Mouse (Mus musculus): Measurements from ENCODE around the gene Rp9. TPM values are rescaled to one million over a fixed set of nuclear protein-coding genes. Genes with fewer than 3 reads are reported as not detected.

Rp9 gene
- 37.6 and 46.1 TPM in 2 replicates for total RNA-seq (2021)
- long read RNA-seq, experiment 1, transcript Rp9-201 (6 exons, 1,134 nt): major isoform, 46 of 53 reads
- long read RNA-seq, experiment 1, partial matches to known transcripts: 7 of 53 reads
- long read RNA-seq, experiment 1, other reads (novel, unspliced or antisense): 0 of 53 reads
- long read RNA-seq, experiment 2, transcript Rp9-201 (6 exons, 1,134 nt): major isoform, 23 of 32 reads
- long read RNA-seq, experiment 2, partial matches to known transcripts: 7 of 32 reads
- long read RNA-seq, experiment 2, other reads (novel, unspliced or antisense): 1 of 32 reads

- DNase-seq: no peak
These were observed at the start of gene Rp9 for GRCm38 (mm10) chr9:22469643-22470042. Gene Rp9, minus strand, starts transcription at chr9:22469743.

DNA sequence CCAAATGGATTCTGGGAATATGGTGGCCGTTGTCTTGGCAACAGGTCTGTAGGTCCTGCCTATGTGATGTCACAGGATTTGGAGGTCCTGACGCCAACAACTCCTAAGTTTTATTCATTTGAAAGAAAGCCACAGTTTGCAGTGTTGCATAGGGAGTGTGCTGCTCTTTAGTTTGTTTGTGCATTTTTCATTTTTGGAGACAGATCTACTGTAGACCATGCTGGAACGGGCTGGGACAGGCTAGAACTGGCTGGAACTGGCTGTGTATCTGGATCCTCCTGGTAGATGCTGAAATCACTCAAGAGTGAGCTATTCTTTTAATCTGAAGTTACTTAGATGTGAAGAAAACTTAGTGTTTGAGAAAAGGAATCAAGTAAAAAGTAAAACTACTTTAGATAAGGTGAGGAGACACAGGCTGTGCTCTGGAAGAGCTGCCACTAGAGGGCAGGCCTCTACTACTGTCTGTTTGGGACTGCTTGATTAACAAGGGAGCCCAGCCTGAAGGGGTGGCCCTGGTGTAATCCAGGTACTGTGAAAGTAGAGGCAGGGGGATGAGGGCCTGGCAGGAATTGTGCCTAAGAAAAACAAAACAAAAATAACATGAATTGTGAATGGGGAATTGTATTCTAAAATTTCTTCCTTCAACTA is 49.0 kb upstream of the Rp9 start:
- DNase-seq: peak; percentile 55

GRCm38 (mm10) chr9:22515076-22515475 is 45.5 kb upstream of the Rp9 start:
- DNase-seq: no peak

DNA sequence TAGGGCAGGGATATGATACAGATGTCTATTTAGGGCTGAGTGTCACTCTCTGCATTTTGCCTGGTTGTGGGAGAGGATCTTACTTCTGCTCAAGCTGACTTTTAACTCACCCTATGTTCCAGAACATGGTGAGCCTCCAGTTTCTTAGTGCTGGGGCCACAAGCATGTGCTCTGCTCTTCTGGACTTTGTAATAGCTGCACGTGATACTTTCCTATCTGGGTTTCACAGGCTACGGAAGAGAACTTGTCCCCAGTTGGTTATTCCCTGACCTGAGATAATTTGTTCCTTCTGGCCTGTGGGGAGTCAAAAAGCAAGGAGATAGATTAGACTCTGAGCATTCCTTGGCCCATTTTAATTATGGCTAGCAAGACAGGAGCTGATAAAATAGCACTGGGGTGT is 36.0 kb upstream of the Rp9 start:
- no peak for DNase-seq

- DNase-seq: no peak
These were observed 34.0 kb upstream of the Rp9 start for GRCm38 (mm10) chr9:22503581-22503980.

DNA sequence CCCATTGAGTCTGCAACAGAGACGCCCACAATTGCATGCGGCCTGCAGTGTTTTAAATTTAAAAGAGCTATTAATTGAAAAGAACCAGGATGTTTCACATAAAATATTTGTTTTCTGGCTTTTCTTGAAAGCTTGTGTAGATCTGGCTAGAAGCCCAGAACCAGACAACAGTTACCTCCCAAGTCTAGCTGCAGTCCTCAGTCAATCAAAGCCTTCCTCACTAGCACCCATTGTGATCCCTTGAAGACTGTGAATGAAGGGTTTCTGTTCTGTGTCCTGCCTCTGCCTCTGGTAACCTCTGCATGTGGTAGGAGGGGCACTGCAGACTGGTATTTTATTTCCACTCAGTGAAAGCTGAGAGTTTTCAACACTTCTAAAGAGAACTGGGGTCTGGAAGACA is 33.4 kb upstream of the Rp9 start:
- no peak for DNase-seq

DNA sequence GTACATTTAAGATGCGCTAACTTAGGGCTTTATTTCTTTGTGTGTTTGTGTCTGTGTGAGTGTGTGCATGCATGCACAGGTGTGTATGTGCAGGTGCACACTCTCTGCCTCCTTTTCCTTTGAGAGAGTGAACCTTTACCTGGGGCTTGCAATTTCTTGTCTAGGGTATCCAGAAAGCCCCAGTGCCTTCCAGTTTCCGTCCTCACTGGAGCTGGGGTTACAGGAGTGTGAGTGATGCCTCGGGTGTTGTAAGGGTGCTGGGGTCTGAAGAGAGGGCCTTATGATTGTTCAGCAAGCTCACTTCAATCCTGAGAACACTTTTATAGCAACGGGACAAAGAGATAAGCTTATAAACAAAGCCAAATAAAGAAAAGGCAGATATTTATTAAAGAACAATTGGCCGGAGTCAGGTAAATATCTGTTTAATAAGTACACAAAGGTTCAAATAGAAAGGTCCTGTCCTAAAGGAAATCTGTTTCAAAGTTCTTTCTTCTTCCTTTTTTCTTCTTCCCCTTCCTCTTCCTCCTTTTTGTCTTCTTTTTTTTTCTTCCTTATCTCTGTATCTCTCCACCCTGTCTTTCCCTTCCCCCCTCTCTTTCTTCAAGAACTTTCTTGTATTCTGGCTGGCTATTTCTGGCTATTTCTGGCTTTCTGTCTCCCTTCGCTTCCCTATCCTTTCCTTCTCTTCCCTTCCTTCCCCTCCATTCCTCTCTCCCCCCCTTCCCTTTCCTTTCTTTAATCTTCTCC is 27.7 kb upstream of the Rp9 start:
- DNase-seq: no peak

GRCm38 (mm10) chr9:22495133-22495532 is 25.6 kb upstream of the Rp9 start:
- DNase-seq: no peak

- DNase-seq: no peak
These were observed 24.8 kb upstream of the Rp9 start for GRCm38 (mm10) chr9:22494203-22494807.

GRCm38 (mm10) chr9:22488963-22489362 is 19.4 kb upstream of the Rp9 start:
- DNase-seq: no peak

DNA sequence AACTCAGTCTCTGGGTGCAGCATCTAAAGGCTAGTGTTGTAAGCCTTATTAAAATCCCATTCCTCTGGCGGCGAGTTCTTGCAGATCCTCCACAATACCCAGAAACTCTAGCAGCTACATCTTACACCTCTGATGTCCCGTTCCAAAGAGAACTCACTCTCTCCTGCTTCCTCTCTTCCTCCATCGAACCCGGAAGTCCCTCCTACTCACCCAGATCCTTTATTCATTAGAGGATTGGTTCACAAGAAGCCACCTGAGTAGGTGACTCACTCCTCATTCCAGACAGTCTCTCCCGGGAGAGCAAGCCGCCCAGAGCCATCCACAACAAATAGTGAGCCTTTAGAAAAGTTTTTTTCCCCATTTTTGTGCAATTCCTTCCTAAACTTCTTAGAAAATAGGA is 16.7 kb upstream of the Rp9 start:
- no peak for DNase-seq

- no peak for DNase-seq
These were observed 15.2 kb upstream of the Rp9 start for GRCm38 (mm10) chr9:22484562-22485308.

GRCm38 (mm10) chr9:22483866-22484561 is 14.5 kb upstream of the Rp9 start:
- DNase-seq: no peak

GRCm38 (mm10) chr9:22478946-22479345 is 9.4 kb upstream of the Rp9 start:
- DNase-seq: no peak

DNA sequence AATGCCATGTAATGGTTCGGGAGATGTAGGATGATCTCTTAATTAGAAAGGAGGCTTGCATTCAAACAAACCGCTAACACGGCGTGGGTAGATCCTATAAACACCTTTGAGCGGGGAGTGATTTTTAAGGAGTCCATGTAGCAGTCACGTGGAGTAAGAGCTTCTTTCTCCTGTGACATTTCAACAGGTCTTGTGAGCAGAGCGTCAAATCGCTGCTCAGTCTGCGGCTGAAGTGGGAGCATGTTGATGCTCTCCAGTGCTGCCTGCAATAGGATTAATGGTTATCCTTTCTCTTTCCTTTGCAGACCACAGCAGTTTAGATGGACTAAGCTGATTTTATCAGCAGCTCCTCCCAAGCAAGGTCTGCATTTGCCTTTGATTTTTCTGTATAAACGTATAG is 6.7 kb upstream of the Rp9 start:
- DNase-seq: peak; percentile 25

- peak; percentile 95 for DNase-seq
These were observed 5.9 kb upstream of the Rp9 start, which contains the start of gene Bbs9 for GRCm38 (mm10) chr9:22475424-22475868. Gene Bbs9, plus strand, starts transcription at chr9:22475715.

GRCm38 (mm10) chr9:22468899-22469259 is 664 bp downstream of the Rp9 start:
- DNase-seq: no peak

GRCm38 (mm10) chr9:22468170-22468898 is 1.2 kb downstream of the Rp9 start:
- DNase-seq: peak; percentile 83

GRCm38 (mm10) chr9:22467371-22468169 is 2.0 kb downstream of the Rp9 start:
- DNase-seq: peak; percentile 69

DNA sequence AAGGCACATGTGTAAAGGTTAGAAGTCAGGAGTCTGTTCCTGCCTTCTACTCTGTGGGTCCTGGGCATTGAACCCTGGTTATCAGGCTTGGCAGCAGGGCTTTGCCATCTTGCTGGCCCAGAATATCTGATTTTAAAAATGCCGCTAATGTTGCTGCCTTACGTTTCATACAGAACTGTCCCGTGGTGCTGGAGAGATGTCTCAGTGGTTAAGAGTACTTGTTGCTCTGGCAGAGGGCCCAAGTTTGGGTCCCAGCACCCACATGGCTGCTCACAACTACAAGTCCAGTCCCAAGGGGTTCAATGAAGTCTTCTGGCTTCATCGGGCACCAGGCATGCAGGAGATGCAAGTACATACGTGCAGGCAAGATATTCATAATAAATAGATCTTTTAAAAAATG is 3.3 kb downstream of the Rp9 start:
- no peak for DNase-seq

Measured in adrenal gland, postnatal 14 days (tissue).